Mouse (Mus musculus) adrenal gland, adult (tissue): ENCODE measurements around the gene Myom1.

Source experiments
- DNase-seq, 2 experiments: peaks; one replicate each; pipeline ENCODE4 v3.0.0; 2022 to 2023; ENCODE audit warnings: low spot score in 1 of 2; ENCODE audit not compliant: inconsistent age in 2 of 2

Myom1 gene

GRCm38 (mm10) chr17:70991706-70992625 lies 10.5 kb upstream of the Myom1 start:
- DNase-seq = peak in 1 of 2 experiments; percentile 51

DNA sequence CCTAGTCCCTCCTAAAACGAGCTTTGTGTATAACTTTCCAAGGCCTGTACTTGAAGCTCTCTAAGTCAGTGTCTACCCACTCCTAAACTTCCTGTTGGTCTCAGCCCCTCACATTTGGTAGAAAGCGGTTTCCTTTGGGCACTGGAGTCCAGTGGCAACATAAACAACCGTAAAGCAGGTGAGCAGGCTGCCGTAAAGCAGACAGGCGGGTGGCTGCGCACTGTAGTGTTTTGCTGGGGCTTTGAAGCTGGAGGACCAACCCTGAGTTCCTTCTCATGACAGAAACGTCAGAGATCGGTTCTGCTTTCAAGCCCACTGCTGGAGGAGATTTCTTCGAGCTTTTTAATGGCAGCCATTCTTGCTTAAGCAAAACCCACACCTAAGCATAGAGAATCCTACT lies 9.8 kb upstream of the Myom1 start:
- DNase-seq = peak in 1 of 2 experiments; percentile 41

GRCm38 (mm10) chr17:70993385-70993807 lies 9.0 kb upstream of the Myom1 start:
- peak in 1 of 2 experiments; percentile 77 for DNase-seq

- DNase-seq = peak in 1 of 2 experiments; percentile 29
Measured at GRCm38 (mm10) chr17:70994671-70995070, 7.8 kb upstream of the Myom1 start.

GRCm38 (mm10) chr17:70995551-70995950 lies 6.9 kb upstream of the Myom1 start:
- no peak for DNase-seq

DNA sequence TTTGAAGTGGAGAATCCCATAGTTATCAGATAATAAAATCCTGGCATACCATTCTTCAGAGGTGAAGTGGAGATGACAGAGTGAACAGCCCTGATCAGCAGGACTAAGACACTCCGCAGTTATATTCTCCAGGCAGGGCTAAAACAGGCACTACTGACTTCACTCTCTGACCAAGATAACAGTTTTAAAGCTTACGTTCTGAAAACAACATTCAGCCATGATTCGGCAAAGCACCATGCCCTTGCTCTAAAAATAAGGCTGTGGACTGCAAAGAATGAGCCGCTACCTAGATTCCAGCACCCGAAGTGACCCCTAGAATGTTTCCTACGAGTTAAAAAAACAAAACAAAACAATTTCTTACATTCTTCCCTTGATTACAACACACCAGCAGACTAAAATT lies 4.6 kb upstream of the Myom1 start:
- DNase-seq = no peak

GRCm38 (mm10) chr17:70998400-70998975 lies 3.9 kb upstream of the Myom1 start:
- DNase-seq = peak in 1 of 2 experiments; percentile 42

DNA sequence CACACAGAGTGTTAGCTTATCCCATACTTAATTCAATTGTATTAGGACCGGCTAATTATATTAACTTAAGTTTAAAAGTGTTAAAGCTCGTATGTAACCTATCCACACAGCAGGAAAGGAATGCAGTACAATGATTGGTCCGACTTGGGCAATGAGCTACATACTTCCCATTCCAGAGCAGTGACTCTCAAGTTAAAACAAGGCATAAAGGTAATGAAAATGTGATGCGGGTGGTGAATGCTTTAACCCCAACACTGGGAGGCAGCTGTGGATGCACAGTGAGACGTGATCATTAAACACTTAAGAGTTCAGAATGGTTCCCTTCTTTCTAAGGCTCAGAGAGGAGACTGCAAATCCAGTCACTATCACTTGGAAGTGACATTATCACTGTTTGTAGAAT lies 3.2 kb upstream of the Myom1 start:
- DNase-seq = peak in 1 of 2 experiments; percentile 42

DNA sequence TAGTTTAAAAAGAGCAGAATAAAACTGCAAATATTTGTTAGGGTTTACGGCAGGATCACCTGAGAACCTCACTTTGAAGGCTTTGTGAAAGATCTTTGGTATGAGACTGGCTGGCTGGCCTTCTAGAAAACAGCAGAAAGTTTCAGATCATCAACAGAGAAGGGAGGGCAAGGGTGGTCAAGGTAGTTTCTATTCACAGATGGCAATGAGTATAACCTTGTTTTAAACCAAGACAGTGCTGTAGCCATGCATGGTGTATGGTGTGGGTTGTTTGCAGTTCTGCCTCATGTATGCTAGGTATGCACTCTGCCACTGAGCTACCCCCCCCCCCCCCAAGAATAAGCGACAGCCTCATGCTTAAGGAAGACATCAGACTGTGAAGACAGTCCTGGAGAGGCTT lies 2.2 kb upstream of the Myom1 start:
- peak in 1 of 2 experiments; percentile 41 for DNase-seq

- peak in 1 of 2 experiments; percentile 65 for DNase-seq
Measured at GRCm38 (mm10) chr17:71001067-71001466, 1.4 kb upstream of the Myom1 start.

DNA sequence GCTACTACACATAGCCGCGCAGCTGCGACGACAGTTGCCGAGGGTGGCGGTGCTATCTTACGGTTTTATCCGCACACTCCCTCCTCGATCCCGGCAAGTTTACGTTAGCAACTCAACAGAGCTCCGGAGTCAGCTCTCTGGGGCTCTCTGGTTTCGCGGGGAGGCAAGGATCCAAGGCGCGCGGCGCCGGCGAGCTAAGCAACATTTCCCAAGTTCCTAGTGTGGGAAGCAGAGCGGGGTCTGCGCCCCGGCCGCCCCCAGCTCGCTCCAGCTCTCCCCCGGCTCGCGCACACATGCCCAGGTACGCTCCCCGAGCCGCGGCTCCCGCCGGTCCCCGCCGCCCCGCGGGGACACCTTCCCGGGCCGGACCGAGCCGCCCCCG lies 743 bp upstream of the Myom1 start:
- DNase-seq = peak in 1 of 2 experiments; percentile 87

- DNase-seq = no peak
Measured at GRCm38 (mm10) chr17:71002744-71003094, 286 bp downstream of the Myom1 start, which contains the start of gene Myl12a. TSS of gene Myl12a (minus strand) at chr17:71002878.

GRCm38 (mm10) chr17:71003112-71003511 lies 679 bp downstream of the Myom1 start:
- DNase-seq = peak in 1 of 2 experiments; percentile 57

DNA sequence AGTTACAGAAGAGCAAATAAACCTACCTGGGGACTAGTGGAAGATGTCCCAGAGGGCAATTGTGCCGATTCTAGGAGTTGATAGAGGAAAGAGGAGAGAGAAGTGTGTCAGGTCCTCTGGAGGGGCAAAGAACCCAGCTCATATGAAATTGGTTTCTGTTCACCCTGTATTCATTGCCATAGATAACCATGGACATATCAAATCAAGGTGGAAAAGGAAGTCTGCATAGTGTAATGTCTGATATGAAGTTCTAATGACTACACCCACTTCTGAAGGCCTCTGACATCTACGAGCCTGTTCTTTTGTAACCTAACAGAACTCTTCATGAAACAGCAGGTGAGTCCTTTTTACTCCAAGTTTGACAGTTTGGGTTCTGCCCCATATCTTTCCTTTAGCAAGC lies 1.3 kb downstream of the Myom1 start:
- no peak for DNase-seq

DNA sequence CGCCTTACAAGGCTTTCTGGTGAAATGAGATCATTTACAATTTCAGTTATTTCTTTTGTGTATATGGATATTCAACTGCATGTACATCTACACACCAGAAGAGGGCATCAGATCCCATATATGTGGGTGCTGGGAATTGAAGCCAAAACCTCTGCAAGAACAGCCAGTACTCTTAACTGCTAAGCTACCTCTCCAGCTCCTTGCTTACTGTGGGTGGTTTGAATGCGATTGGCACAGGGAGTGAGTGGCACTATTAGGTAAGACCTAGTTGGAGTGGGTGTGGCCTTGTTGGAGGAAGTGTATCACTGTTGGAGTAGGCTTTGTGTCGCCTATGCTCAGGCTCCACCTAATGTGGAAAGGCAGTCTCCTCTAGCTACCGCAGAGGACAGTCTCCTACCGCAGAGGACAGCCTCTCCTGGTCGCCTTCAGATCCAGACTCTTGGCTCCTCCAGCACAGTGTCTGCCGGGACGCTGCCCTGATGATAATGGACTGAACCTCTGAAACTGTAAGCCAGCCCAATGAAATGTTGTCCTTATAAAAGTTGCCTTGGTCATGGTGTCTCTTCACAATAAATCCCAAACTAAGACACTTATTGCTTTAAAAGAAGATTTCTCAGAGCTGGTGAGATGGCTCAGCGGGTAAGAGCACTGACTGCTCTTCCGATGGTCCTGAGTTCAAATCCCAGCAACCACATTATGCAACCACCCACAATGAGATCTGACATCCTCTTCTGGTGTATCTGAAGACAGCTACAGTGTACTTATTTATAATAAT lies 1.9 kb downstream of the Myom1 start:
- peak in 1 of 2 experiments; percentile 51 for DNase-seq

GRCm38 (mm10) chr17:71006976-71007375 lies 4.5 kb downstream of the Myom1 start:
- DNase-seq = no peak

DNA sequence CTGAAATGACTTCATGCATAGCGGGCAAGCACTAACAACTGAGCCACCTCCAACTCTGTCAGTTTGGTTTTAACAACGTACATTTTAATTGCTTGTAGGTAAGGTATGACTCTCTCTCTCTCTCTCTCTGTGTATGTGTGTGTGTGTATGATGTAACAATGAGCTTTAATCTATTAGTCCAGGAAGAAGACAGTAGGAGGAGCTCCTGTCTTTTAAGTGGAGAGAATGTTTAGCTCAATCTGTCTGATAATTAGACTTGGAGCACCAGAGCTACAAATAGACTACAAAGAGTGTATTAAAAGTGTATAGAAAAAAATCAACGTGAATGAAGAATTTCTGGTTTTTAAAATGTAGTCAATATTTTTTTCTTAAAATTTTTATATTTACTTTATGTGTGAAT lies 6.2 kb downstream of the Myom1 start:
- DNase-seq = no peak

DNA sequence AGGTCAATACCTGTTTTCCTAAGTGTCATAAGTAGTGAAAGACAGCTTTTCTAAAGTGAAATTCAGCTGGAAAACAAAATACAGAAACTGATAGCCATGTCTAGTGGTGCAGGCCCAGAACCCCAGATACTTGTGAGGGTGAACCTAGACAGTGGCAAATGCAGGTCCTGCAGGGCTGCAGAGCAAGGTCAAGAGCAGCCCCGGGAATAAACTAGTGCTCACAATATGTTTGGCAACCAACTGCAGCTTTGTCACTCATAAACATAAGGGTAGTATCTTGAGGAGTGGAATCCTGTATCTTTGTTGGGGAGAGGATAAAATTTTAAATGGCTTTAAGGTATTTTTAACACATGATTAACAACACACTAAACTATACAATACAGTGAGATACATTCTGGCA lies 7.3 kb downstream of the Myom1 start:
- no peak for DNase-seq

DNA sequence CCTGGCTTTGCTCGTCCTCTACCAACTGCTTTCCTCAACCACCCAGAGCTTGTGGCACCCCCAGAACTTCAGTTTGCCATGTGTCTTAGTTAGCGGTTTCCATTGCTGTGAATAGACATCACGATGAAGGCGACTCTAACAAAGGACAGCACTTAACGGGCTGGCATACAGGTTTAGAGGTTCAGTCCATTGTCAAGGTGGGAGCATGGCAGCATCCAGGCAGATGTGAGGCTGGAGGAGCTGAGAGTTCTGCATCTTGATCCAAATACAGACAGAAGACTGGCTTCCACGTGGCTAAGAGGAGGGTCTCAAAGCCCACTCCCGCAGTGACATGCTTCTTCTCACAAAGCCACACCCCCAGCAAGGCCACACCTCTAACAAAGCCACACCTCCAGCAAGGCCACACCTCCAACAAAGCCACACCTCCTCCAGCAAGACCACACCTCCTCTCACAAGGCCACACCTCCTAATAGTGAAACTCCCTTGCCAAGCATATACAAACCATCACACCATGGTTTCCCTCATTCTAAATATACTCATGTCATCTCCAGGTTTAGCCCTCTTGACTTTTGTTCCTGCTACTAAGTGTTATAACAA lies 8.3 kb downstream of the Myom1 start:
- no peak for DNase-seq

GRCm38 (mm10) chr17:71011931-71012662 lies 9.7 kb downstream of the Myom1 start:
- no peak for DNase-seq
